Mouse (Mus musculus): ENCODE measurements at regions not wholly inside any gene's neighbourhood (a gene's known extent, or its start where the extent isn't known, plus 50 kb on each side); places are given as distances from the start of the nearest gene placed in this dataset.

GRCm38 (mm10) chr17:47156237-47156636 is 145.9 kb upstream of the Ubr2 start:
- Histone ChIP-seq H3K4me2 (ENCODE audit: insufficient read depth, low read depth, poor library complexity, severe bottlenecking) (no peak overlapping the region), H3K4me3 (replicated peaks in 1 of 3; ENCODE audit: low read depth in 2 of 3, low read length in 2 of 3, poor library complexity in 1 of 3) (no peak overlapping the region), H3K9me3 (replicated peaks; ENCODE audit: low read length) (peaks cover 10% of the 10 kb centered on the region), H3K27ac (ENCODE audit: insufficient read depth, low read depth) (no peak overlapping the region), H3K4me1 (ENCODE audit: control insufficient read depth in 1 of 2, insufficient read depth in 2 of 2) (peaks cover 0 to 25% of the 10 kb centered on the region in 2 experiments; a peak in 2 of 4 replicates), H3K36me3 (replicated peaks in 1 of 2; ENCODE audit: control insufficient read depth in 1 of 2, insufficient read depth in 1 of 2, low read length in 1 of 2) (peaks cover 0 to 11% of the 10 kb centered on the region in 2 experiments), H3K27me3 (replicated peaks) (no peaks in the 10 kb centered on the region), H3K79me2 (replicated peaks; ENCODE audit: control insufficient read depth, extremely low read depth, insufficient read depth, poor library complexity, severe bottlenecking) (no peaks in the 10 kb centered on the region), H3K9ac (ENCODE audit: insufficient read depth, low read depth) (no peak overlapping the region)
- peak; percentile 14; the same call in 1 of the 2 replicates for TF ChIP-seq ETS1 (conservative IDR thresholded peaks at IDR 0.05; ENCODE audit: low read depth, low read length)
- TF ChIP-seq BHLHE40 (IDR thresholded peaks at IDR 0.05; ENCODE audit: low read depth, low read length) = peak; percentile 66
- TF ChIP-seq POLR2AphosphoS2 (IDR thresholded peaks at IDR 0.05; ENCODE audit: low read depth, low read length) = no peak
- TF ChIP-seq EP300 (IDR thresholded peaks at IDR 0.05; ENCODE audit: low read length) = peak; percentile 11; the same call in 1 of the 2 replicates
- peak; percentile 68 for DNase-seq (ENCODE audit: extremely low read depth)
- in situ Hi-C loops (cut with MboI; ENCODE audit: low pct_ligation_motif_present, low pct_unique_long_range_greater_than_20kb, low sequenced_read_pairs) (no loop called here), dilution Hi-C loops (cut with MboI; ENCODE audit: extremely low pct_ligation_motif_present, extremely low pct_unique_long_range_greater_than_20kb, low sequenced_read_pairs) (no loop called here)

DNA sequence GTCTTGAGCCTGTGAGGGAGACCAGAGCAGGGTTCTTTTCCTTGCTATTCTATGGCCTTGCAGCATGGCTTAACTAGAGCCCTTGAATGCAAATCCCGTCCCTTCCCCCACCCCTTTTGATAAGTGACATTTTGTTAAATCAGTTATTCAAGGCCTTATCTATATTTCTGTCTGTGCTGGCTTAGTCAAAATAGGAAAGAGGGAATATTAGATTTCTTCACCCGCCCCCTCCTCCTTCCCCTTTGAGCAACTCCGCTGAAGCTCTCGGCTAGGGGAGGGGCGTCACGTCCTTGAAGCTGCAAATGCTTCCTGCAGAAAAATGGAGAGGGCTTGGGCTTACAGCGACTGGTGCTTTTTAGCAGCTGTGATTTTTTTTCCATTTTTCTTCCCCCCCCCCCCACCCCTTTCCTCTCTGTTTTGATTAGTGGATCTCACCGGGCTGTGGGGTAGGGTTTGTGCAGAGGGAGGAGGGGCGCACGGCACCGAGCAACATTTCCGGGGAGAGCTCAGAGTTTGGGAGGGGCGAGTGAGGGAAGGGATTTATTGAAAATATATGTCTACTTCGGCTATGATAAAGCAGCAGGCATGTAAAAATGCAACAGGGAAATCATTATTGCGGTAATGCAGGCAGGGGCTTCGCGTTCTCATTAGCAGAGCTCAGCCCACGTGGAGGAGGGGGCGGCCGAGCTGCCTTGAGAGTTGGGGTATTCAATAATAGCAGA is 141.4 kb upstream of the Ubr2 start:
- Histone ChIP-seq H3K27ac (ENCODE audit: insufficient read depth, low read depth) (no peak overlapping the region), H3K9me3 (replicated peaks; ENCODE audit: low read length) (peaks cover 10% of the 10 kb centered on the region), H3K9ac (ENCODE audit: insufficient read depth, low read depth) (no peak overlapping the region), H3K27me3 (replicated peaks) (no peaks in the 10 kb centered on the region), H3K4me3 (replicated peaks in 1 of 3; ENCODE audit: low read depth in 2 of 3, low read length in 2 of 3, poor library complexity in 1 of 3) (no peak overlapping the region), H3K4me2 (ENCODE audit: insufficient read depth, low read depth, poor library complexity, severe bottlenecking) (no peak overlapping the region), H3K36me3 (replicated peaks in 1 of 2; ENCODE audit: control insufficient read depth in 1 of 2, insufficient read depth in 1 of 2, low read length in 1 of 2) (peaks cover 0 to 17% of the 10 kb centered on the region in 2 experiments), H3K4me1 (ENCODE audit: control insufficient read depth in 1 of 2, insufficient read depth in 2 of 2) (peaks cover 0 to 31% of the 10 kb centered on the region in 2 experiments; a peak in 3 of 4 replicates), H3K79me2 (replicated peaks; ENCODE audit: control insufficient read depth, extremely low read depth, insufficient read depth, poor library complexity, severe bottlenecking) (no peaks in the 10 kb centered on the region)
- dilution Hi-C loops (cut with MboI; ENCODE audit: extremely low pct_ligation_motif_present, extremely low pct_unique_long_range_greater_than_20kb, low sequenced_read_pairs) = no loop called here
- TF ChIP-seq ZNF384 (IDR thresholded peaks at IDR 0.05; ENCODE audit: low read depth, low read length) (no peak), MXI1 (IDR thresholded peaks at IDR 0.05; ENCODE audit: low read depth, low read length) (no peak), MYC (IDR thresholded peaks at IDR 0.05; ENCODE audit: low read depth, low read length) (no peak), ETS1 (conservative IDR thresholded peaks at IDR 0.05; ENCODE audit: low read depth, low read length) (no peak)
- in situ Hi-C loops (cut with MboI; ENCODE audit: low pct_ligation_motif_present, low pct_unique_long_range_greater_than_20kb, low sequenced_read_pairs) = no loop called here
- no peak for DNase-seq (ENCODE audit: extremely low read depth)

DNA sequence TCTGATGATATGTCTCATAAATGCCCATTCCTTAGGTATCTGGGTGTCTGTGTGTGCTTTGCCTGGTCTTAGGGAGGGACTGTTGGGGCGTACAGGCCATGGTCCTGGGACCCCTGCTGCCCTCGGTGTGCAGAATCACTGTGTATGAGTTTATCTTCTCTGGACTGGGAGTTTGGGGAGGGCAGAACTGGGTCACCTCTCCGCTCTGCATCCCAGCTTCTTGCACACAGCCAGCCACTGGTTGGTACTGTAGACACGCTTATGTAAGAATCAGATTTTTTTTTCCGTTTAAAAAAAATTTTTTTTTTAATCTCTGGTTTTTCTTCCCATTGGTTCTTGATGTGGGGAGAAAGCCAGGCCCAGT is 140.8 kb upstream of the Ubr2 start:
- Histone ChIP-seq H3K27ac (ENCODE audit: insufficient read depth, low read depth) (no peak overlapping the region), H3K9ac (ENCODE audit: insufficient read depth, low read depth) (no peak overlapping the region), H3K4me3 (replicated peaks in 1 of 3; ENCODE audit: low read depth in 2 of 3, low read length in 2 of 3, poor library complexity in 1 of 3) (no peak overlapping the region), H3K4me2 (ENCODE audit: insufficient read depth, low read depth, poor library complexity, severe bottlenecking) (no peak overlapping the region), H3K4me1 (ENCODE audit: control insufficient read depth in 1 of 2, insufficient read depth in 2 of 2) (peaks cover 0 to 26% of the 10 kb centered on the region in 2 experiments; a peak in 3 of 4 replicates), H3K36me3 (replicated peaks in 1 of 2; ENCODE audit: control insufficient read depth in 1 of 2, insufficient read depth in 1 of 2, low read length in 1 of 2) (peaks cover 0 to 17% of the 10 kb centered on the region in 2 experiments), H3K9me3 (replicated peaks; ENCODE audit: low read length) (peaks cover 10% of the 10 kb centered on the region), H3K79me2 (replicated peaks; ENCODE audit: control insufficient read depth, extremely low read depth, insufficient read depth, poor library complexity, severe bottlenecking) (no peaks in the 10 kb centered on the region), H3K27me3 (replicated peaks) (no peaks in the 10 kb centered on the region)
- no peak for DNase-seq (ENCODE audit: extremely low read depth)
- dilution Hi-C loops (cut with MboI; ENCODE audit: extremely low pct_ligation_motif_present, extremely low pct_unique_long_range_greater_than_20kb, low sequenced_read_pairs) = no loop called here
- in situ Hi-C loops (cut with MboI; ENCODE audit: low pct_ligation_motif_present, low pct_unique_long_range_greater_than_20kb, low sequenced_read_pairs) = no loop called here
- no peak for TF ChIP-seq USF2 (conservative IDR thresholded peaks at IDR 0.05; ENCODE audit: low read depth, low read length)
- TF ChIP-seq KAT2A (IDR thresholded peaks at IDR 0.05; ENCODE audit: insufficient replicate concordance, low read length) = no peak
- no peak for TF ChIP-seq MYC (IDR thresholded peaks at IDR 0.05; ENCODE audit: low read depth, low read length)
- TF ChIP-seq TCF12 (IDR thresholded peaks at IDR 0.05; ENCODE audit: low read depth, low read length) = no peak
- no peak for TF ChIP-seq JUN (IDR thresholded peaks at IDR 0.05; ENCODE audit: insufficient read depth, low read depth, low read length)
- no peak for TF ChIP-seq IRF4 (IDR thresholded peaks at IDR 0.05; ENCODE audit: low read depth, low read length)
- no peak for TF ChIP-seq POLR2AphosphoS2 (IDR thresholded peaks at IDR 0.05; ENCODE audit: low read depth, low read length)
- TF ChIP-seq USF1 (IDR thresholded peaks at IDR 0.05; ENCODE audit: low read depth, low read length) = no peak
- no peak for TF ChIP-seq RCOR1 (conservative IDR thresholded peaks at IDR 0.05; ENCODE audit: low read depth, low read length)
- no peak for TF ChIP-seq ZMIZ1 (IDR thresholded peaks at IDR 0.05; ENCODE audit: low read depth, low read length)
- no peak for TF ChIP-seq UBTF (IDR thresholded peaks at IDR 0.05; ENCODE audit: low read depth, low read length)
- TF ChIP-seq RAD21 (IDR thresholded peaks at IDR 0.05; ENCODE audit: low read depth, low read length) = no peak
- no peak for TF ChIP-seq NRF1 (IDR thresholded peaks at IDR 0.05; ENCODE audit: low read depth, low read length)
- no peak for TF ChIP-seq ELF1 (IDR thresholded peaks at IDR 0.05; ENCODE audit: low read depth, low read length)
- no peak for TF ChIP-seq POLR2A (IDR thresholded peaks at IDR 0.05; ENCODE audit: low read depth, low read length)
- TF ChIP-seq PAX5 (IDR thresholded peaks at IDR 0.05; ENCODE audit: low read length) = no peak
- TF ChIP-seq MXI1 (IDR thresholded peaks at IDR 0.05; ENCODE audit: low read depth, low read length) = no peak
- no peak for TF ChIP-seq MEF2A (IDR thresholded peaks at IDR 0.05; ENCODE audit: borderline replicate concordance, low read depth, low read length)
- no peak for TF ChIP-seq MAX (IDR thresholded peaks at IDR 0.05; ENCODE audit: low read length)

Data from CH12.LX (cell line).